Mouse (Mus musculus) bone marrow macrophage, adult 2 months (primary cell): ENCODE measurements at regions not wholly inside any gene's neighbourhood (a gene's known extent, or its start where the extent isn't known, plus 50 kb on each side); places are given as distances from the start of the nearest gene placed in this dataset.

ENCODE experiments used
- CTCF ChIP-seq: IDR thresholded peaks from 2 replicates; pipeline ENCODE4 v1.5.1; 2012; ENCODE audit warnings: low read depth, mild to moderate bottlenecking, low read length, moderate library complexity
- POLR2A ChIP-seq: IDR thresholded peaks from 2 replicates; pipeline ENCODE4 v1.6.1; 2012; ENCODE audit warnings: mild to moderate bottlenecking, low read depth, low read length, borderline replicate concordance

DNA sequence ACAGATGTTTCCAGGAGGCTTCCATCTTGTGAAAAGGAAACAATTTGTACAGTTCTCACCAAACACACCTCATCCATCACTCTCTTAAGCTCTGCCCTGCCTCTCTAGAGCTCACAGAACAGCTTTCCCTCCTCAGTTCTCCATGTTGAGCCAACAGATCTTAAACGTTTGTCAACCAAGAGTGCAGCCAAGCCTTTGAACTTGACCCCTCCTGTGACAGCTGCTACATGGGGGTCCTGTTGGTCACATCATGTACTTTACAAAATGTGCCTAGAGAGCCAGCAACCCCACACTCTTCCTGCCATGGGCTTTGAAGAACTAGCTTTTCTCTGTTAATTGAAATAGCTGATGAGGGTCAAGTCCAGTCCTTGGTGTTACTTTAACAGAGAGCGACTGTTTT is 319.8 kb upstream of the Acvr2a start:
- no peak for TF ChIP-seq POLR2A
- TF ChIP-seq CTCF = no peak
